Mouse (Mus musculus) limb, embryonic 14.5 days (tissue): Measurements from ENCODE around the gene Afg3l1. TPM values are rescaled to one million over a fixed set of nuclear protein-coding genes. Genes with fewer than 3 reads are reported as not detected.
A peak's percentile ranks its signal among the peaks of the same experiment; 100 is the strongest.

Experiments used
- ATAC-seq: fragments of 200-750 bp; cut with Nextera tagmentation; 2 replicates; pipeline ENCODE4 v1.8.0; 2017; ENCODE audit warnings: low read depth, moderate number of reproducible peaks, moderate TSS enrichment; ENCODE audit not compliant: low FRiP score
- DNase-seq: peaks from one replicate; pipeline ENCODE4 v3.0.0-alpha.2; 2015; ENCODE audit warnings: low spot score
- H3K27ac ChIP-seq: fragments of 300-500 bp; sonication (generic); replicated peaks from 2 replicates; pipeline ENCODE4 v1.5.1; 2014; ENCODE audit warnings: low read depth, mild to moderate bottlenecking, low read length, moderate library complexity, mixed read lengths
- H3K27me3 ChIP-seq: fragments of 300-500 bp; sonication (generic); 2 replicates; pipeline ENCODE4 v1.6.1; 2014; ENCODE audit warnings: low read length, mixed read lengths; ENCODE audit not compliant: control insufficient read depth, insufficient read depth
- H3K36me3 ChIP-seq: fragments of 300-500 bp; sonication (generic); 2 replicates; pipeline ENCODE4 v1.6.1; 2014; ENCODE audit warnings: mild to moderate bottlenecking, low read length, moderate library complexity, mixed read lengths; ENCODE audit not compliant: control insufficient read depth, insufficient read depth
- H3K4me1 ChIP-seq: fragments of 300-500 bp; sonication (generic); 2 replicates; pipeline ENCODE4 v1.6.1; 2014; ENCODE audit warnings: antibody characterized with exemption, low read length, mixed read lengths; ENCODE audit not compliant: control insufficient read depth, insufficient read depth
- H3K4me2 ChIP-seq: fragments of 300-500 bp; sonication (generic); replicated peaks from 2 replicates; pipeline ENCODE4 v1.6.1; 2014; ENCODE audit warnings: low read depth, mild to moderate bottlenecking, low read length, moderate library complexity; ENCODE audit not compliant: severe bottlenecking
- H3K4me3 ChIP-seq: fragments of 300-500 bp; sonication (generic); replicated peaks from 2 replicates; pipeline ENCODE4 v1.5.1; 2014; ENCODE audit warnings: low read length
- H3K9ac ChIP-seq: fragments of 300-500 bp; sonication (generic); 2 replicates; pipeline ENCODE4 v1.6.1; 2014; ENCODE audit warnings: mild to moderate bottlenecking, low read depth, low read length, moderate library complexity; ENCODE audit not compliant: severe bottlenecking
- H3K9me3 ChIP-seq: fragments of 300-500 bp; sonication (generic); 2 replicates; pipeline ENCODE4 v1.6.1; 2016; ENCODE audit warnings: low read length; ENCODE audit not compliant: control insufficient read depth
- POLR2A ChIP-seq: fragments of 200-500 bp; IDR thresholded peaks from 2 replicates; pipeline ENCODE4 v1.8.0; 2012; ENCODE audit warnings: inconsistent platforms, mild to moderate bottlenecking, moderate library complexity, borderline replicate concordance; ENCODE audit not compliant: insufficient read depth, insufficient read length; ENCODE audit errors: extremely low read depth
- WGBS: fragments of 180-500 bp; shearing (Covaris S2); extraction: QIAGEN DNeasy Blood & Tissue Kit; methylation state at CpG from one replicate; pipeline ENCODE4 v1.1.7; 2014; 5-methylcytosine and 5-hydroxymethylcytosine counted together
- polyA plus RNA-seq, 2 experiments: library from polyadenylated mRNA; depleted of rRNA in 1 of 2; stranded (reverse) in 1 of 2; unstranded in 1 of 2; fragments of >200 nt; fragmentation: Nextera tagmentation in 1 of 2; extraction: Ambion mirVana in 1 of 2; gene quantifications; 2 replicates each; pipeline versions ENCODE4 v1.2.1 to v1.2.3; 2012 to 2014

The Afg3l1 gene
- polyA plus RNA-seq, 2 experiments = 30.8 to 31.1 TPM

DNA sequence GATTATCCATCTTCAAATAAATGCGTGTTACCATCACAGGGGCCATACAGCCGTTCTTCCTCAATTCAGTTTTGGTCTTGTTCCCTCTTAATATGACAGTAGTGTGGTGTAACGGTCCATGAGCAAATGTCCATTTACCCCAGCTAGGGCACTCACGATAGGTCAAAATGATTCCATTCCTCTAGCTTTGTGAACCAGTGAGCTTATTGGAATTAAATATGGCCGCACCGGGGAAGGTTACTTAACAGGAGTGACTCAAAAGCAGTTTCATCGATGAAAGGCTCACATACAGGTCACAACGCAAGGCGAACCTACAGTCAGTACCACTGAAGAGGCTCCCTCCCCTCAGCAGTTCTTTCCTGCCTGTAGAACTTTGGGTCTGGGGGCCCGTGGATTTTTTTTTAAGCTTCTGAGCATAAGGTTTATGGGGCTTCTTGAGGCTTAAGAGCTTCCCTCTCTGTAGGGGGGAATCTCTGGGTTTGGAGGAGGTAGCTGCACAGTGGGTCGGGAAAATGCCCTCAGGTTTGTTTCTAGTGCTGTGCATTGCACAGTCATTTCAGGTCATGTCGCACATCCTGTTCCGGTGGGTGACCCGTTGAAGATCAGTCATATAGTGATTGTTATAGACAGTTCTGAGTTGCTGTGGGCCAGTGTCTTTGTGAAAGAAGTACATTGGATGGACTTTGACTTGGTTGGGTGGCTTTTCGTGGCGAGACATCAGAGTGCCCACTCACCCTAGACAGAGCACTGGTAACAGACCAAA lies 934 bp downstream of the Afg3l1 start:
- no peaks in the 10 kb centered on the region for H3K27me3 ChIP-seq
- DNase-seq = peak; percentile 20
- peak overlapping the region; percentile 90; the same call in 1 of the 2 replicates for H3K27ac ChIP-seq
- no peak for TF ChIP-seq POLR2A
- ATAC-seq = no peak
- 33% methylated on average over 16 of the region's 16 CpGs for WGBS
- peaks cover 29% of the 10 kb centered on the region for H3K36me3 ChIP-seq
- peak overlapping the region; percentile 81 for H3K4me2 ChIP-seq
- H3K9me3 ChIP-seq = no peaks in the 10 kb centered on the region
- H3K4me1 ChIP-seq = peaks cover 10% of the 10 kb centered on the region
- peak overlapping the region; percentile 78 for H3K9ac ChIP-seq
- peak overlapping the region; percentile 90 for H3K4me3 ChIP-seq

DNA sequence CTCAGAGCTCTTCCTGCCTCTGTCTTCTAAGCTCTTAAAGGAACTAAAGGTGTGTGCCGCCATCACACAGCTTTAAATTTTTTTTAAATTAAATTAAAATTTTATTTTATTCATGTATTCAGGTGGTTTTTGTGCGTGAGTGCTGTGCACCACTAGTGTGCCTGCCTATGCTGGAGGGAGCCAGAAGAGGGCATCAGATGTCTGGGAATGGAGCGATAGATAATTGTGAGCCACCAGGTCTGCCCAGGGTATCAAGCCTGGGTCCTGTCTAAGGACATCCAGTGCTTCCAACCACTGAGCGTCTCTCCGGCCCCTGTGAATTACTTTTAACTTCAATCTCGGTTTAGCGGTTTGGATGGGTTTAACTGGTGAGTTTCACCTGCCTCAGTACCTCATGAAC lies 4.9 kb downstream of the Afg3l1 start:
- H3K4me3 ChIP-seq = no peak overlapping the region
- H3K4me1 ChIP-seq = peaks cover 10% of the 10 kb centered on the region
- TF ChIP-seq POLR2A = no peak
- ATAC-seq = no peak
- H3K27me3 ChIP-seq = no peaks in the 10 kb centered on the region
- H3K27ac ChIP-seq = no peak overlapping the region
- no peak overlapping the region for H3K9ac ChIP-seq
- H3K9me3 ChIP-seq = no peaks in the 10 kb centered on the region
- H3K36me3 ChIP-seq = peaks cover 67% of the 10 kb centered on the region
- 86% methylated on average over 7 of the region's 7 CpGs for WGBS
- no peak overlapping the region for H3K4me2 ChIP-seq
- DNase-seq = no peak

DNA sequence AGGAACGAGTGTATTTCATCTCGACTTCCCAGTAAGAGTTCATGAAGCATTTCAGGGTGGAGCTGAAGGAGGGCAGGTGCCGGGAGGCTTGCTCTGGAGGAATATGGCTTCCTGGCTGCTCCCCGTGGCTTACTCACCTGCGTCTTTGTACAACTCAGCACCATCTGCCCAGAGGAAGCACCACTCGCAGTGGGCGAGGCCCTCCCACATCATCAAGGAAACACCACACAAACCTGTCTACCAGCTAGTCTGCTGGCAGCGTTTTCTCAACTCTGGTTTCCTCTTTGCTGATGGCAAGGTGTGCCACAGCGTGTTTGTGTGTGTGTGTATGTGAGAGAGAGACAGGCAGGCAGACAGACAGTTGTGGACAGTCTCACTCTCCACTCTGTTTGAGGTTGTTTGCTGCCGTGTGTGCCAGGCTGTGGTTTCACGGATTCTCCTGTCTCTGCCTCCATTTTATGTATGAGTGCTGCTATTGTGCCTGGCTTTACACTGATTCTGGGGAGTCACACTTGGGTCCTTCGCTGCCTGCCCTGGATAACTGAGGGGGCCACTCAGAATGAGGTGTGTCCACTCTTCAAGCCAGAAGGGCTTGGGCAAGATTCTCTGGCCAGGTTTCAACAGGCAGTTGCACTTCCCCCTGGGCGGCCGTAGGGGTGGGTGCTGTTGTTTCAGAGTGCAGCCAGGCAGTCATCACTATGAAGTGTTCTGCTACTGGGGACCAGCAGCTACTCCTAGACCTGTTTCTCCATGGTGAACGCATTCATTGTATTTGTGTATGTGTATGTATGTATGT lies 13.8 kb downstream of the Afg3l1 start:
- no peak for DNase-seq

DNA sequence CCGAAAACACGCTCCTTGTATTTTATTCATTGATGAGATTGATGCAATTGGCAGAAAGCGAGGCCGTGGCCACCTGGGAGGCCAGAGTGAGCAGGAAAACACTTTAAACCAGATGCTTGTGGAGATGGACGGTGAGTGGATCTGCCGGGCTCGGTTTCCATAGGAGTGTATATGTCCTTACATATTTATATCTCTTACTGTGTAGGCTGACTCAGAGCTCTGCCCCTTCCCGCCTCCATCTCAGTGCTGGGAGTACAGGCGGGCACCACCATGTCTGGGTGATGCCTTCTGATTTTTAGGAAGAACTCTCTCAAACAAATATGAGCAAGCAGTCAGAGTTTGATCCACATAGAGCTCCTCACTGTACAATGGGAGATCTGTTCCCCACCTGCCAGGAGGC lies 15.2 kb downstream of the Afg3l1 start:
- no peak for ATAC-seq
- Histone ChIP-seq H3K4me3 (no peak overlapping the region), H3K27me3 (no peaks in the 10 kb centered on the region), H3K4me2 (no peak overlapping the region), H3K27ac (no peak overlapping the region), H3K36me3 (peaks cover 90% of the 10 kb centered on the region), H3K9ac (no peak overlapping the region), H3K9me3 (no peaks in the 10 kb centered on the region), H3K4me1 (no peaks in the 10 kb centered on the region)
- WGBS = 93% methylated on average over 9 of the region's 9 CpGs
- no peak for DNase-seq
- TF ChIP-seq POLR2A = no peak

More for the DNA sequence above, 13.8 kb downstream of the Afg3l1 start:
- Histone ChIP-seq H3K4me3 (no peak overlapping the region), H3K4me1 (no peaks in the 10 kb centered on the region), H3K9ac (no peak overlapping the region), H3K4me2 (no peak overlapping the region), H3K27me3 (no peaks in the 10 kb centered on the region), H3K9me3 (no peaks in the 10 kb centered on the region), H3K36me3 (peaks cover 94% of the 10 kb centered on the region), H3K27ac (no peak overlapping the region)
- TF ChIP-seq POLR2A = no peak
- WGBS = 86% methylated on average over 15 of the region's 15 CpGs
- no peak for ATAC-seq

DNA sequence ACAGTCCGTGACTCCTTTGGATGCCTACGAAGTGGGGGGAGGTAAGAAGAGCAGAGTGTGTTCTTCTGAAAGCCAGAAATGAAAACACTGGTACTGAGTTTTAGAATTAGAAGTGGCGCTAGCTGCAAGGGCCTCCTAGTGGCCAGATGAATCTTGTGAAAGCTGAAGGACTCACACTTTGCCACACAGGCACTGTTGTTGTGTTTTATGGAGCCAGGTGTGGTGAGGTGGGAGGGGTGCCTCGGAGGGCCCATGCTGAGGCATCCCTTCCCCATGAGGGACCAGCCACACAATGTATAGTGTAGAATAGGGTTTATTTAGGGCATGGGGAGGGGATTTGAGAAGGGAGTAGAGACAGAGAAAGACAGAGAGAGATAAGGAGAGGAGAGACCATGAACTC lies 20.0 kb downstream of the Afg3l1 start:
- Histone ChIP-seq H3K4me1 (no peaks in the 10 kb centered on the region), H3K36me3 (peaks cover 92% of the 10 kb centered on the region), H3K27ac (no peak overlapping the region), H3K9me3 (no peaks in the 10 kb centered on the region), H3K9ac (no peak overlapping the region), H3K4me3 (no peak overlapping the region), H3K4me2 (no peak overlapping the region), H3K27me3 (no peaks in the 10 kb centered on the region)
- WGBS = 82% methylated on average over 4 of the region's 4 CpGs
- TF ChIP-seq POLR2A = no peak
- DNase-seq (no peak), ATAC-seq (no peak)
